Mouse (Mus musculus) natural killer cell, adult 2 months (primary cell): ENCODE measurements around the gene Aox3.

Source experiments
- DNase-seq, 2 experiments: peaks; one replicate each; pipeline ENCODE4 v3.0.0; 2022; ENCODE audit warnings: low spot score in 2 of 2

Gene Aox3

DNA sequence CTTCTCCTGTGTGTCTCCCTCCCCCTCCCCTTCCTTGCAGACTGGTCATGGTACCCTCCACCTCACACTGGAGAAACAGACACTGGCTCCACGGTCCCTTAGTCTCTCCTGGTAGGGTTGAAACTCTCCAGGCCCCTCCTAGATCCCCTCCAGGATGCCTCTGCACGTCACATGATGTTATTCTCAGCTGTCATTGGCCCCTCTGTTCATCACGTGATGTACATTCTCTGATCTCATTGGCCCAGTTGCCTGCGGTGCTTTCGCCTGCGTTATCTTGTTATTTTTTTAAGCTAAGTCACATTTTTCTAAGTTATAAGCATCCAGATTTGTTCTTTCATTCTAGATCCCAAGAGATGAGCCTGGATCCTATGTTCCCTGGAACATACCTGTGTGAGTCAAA, 7.2 kb upstream of the Aox3 start:
- DNase-seq, result no peak

DNA sequence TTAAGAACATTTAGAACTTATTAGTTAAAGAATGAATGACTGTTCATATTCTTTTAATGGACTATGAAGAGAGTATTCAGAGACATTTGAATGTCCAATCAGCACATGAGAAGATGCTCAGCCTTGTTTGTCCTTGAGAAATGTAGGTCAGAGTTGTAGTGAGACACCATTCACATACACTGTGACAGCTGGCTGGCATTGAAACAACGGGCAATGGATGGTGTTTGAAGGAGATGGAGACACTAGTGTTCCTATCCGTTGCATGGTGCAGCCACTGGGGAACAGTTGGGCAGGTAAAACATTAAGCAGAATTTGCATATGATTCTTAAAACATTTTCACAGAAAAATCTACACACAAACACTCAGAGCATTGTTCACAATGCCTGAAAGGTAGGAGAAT, 5.9 kb upstream of the Aox3 start:
- DNase-seq, result no peak

DNA sequence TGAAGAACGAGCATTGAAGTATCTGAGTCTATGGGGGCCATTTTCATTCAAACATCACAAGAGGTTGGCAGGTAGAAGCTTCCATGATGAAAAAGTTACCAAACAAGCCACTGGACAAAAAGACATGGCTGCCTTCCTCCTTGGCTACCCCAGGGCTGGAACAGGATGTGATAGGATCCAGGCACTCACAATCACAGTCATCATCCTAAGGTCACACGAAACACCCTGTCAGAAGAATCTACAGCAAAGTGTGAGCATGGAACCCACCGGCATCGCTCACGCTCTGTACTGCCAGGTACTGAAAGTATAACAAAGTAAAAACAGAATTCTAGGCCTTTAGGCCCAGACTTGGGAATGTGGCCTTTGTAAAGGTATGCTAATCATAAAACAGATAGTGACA, 2.7 kb upstream of the Aox3 start:
- DNase-seq, result no peak

- no peak for DNase-seq
Observed at GRCm38 (mm10) chr1:58111315-58111714, 1.6 kb upstream of the Aox3 start.

- no peak for DNase-seq
Observed at GRCm38 (mm10) chr1:58113441-58113840, 511 bp downstream of the Aox3 start.

GRCm38 (mm10) chr1:58114021-58114560, 1.2 kb downstream of the Aox3 start:
- no peak for DNase-seq

GRCm38 (mm10) chr1:58114666-58115375, 1.9 kb downstream of the Aox3 start:
- no peak for DNase-seq

GRCm38 (mm10) chr1:58118231-58118630, 5.3 kb downstream of the Aox3 start:
- no peak for DNase-seq

DNA sequence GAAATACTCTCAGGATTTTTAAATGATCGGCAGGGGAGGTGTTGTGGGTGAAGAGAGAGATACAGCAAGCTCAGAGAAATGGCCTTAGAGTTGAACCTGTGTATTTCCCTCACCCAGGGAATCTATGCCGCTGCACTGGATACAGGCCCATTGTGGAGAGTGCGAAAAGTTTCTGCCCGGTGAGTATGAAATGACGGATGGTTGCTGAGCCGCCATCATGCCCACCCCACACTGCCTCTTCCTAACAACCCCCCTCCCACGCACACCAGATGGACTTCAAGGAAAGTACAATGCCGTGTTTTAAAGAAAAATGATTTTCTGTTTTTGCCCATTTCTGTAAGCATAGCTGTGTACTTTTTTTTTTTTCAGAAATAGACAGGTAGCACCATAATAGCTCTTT, 12.0 kb downstream of the Aox3 start:
- DNase-seq, result no peak

DNA sequence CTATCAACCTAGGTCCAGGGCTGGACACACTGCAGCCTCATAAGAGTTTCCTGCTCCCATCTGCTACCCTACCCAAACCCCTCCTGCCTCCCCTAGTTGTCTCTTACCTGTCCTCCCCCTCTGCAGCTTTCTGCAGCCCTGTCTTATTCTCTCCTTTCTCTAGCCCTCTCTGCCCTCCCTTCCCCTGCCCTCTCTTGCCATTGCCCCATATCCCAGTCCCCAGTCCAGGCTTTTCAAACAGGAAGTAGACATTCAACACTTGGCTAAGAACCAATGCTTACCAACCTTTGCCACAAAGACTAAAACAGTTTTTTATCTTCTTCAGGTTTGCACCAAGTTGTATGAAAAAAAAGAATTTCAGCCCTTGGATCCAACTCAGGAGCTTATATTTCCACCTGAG, 25.0 kb downstream of the Aox3 start:
- no peak for DNase-seq

- no peak for DNase-seq
Observed at GRCm38 (mm10) chr1:58138986-58139385, 26.1 kb downstream of the Aox3 start.

DNA sequence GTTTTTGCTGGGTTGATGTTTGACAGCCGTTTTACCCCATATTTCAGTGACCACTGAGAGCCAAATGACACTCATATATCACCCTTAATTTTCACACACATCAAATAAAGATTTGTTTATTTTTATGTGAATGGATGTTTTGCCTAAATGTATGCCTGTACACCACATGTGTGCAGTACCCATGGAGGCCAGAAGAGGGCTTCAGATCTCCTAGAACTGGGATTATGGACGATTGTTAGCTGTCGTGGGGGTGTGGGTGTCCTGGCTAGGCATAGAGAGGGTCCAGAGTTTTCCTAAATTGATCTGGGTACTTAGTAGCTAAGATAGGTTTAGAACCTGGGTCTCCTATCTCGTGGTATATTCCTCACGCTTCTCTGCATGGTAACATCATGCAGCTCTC, 27.7 kb downstream of the Aox3 start:
- DNase-seq, result no peak

- DNase-seq, result no peak
Observed at GRCm38 (mm10) chr1:58144384-58145069, 31.6 kb downstream of the Aox3 start.

- no peak for DNase-seq
Observed at GRCm38 (mm10) chr1:58146026-58146425, 33.1 kb downstream of the Aox3 start.

GRCm38 (mm10) chr1:58147776-58148175, 34.8 kb downstream of the Aox3 start:
- no peak for DNase-seq

DNA sequence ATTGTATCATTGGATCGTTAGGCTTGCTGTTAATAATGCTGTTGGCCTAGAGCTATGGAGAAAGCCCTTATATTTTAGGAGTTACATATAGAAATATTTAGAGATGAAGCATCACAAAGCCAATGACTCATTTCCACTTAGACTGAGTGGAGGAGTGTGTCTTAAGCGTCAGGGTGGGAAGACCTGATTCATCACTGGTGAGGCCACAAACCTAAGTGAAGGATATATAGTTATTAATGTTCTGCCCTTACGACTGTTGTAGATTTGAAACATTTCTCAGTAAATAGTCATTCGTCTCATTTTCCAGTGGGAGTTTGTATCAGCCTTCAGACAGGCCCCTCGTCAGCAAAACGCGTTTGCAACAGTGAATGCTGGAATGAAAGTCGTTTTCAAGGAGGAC, 39.3 kb downstream of the Aox3 start:
- no peak for DNase-seq

- peak; percentile 20 to 47 for DNase-seq
Observed at GRCm38 (mm10) chr1:58156747-58157146, 43.8 kb downstream of the Aox3 start.

DNA sequence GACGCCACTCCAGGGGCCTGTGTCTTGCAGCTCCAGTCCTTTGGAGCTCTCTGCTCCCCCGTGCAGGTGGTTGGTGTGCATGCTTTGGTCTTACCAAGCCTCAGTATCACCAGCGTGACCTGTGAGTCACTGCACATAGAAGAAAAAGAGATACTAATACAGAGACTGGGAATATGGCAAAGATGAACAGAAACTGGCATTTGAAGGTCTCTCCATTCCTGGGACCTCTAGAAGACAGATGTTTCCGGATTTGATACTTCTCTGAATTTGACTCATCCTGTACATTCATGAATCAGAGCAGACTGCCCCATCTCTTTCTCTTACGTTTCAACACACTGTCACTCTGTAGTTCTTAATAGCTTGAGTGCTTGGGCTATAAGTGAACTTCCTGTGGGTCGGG, 57.0 kb downstream of the Aox3 start:
- no peak for DNase-seq

DNA sequence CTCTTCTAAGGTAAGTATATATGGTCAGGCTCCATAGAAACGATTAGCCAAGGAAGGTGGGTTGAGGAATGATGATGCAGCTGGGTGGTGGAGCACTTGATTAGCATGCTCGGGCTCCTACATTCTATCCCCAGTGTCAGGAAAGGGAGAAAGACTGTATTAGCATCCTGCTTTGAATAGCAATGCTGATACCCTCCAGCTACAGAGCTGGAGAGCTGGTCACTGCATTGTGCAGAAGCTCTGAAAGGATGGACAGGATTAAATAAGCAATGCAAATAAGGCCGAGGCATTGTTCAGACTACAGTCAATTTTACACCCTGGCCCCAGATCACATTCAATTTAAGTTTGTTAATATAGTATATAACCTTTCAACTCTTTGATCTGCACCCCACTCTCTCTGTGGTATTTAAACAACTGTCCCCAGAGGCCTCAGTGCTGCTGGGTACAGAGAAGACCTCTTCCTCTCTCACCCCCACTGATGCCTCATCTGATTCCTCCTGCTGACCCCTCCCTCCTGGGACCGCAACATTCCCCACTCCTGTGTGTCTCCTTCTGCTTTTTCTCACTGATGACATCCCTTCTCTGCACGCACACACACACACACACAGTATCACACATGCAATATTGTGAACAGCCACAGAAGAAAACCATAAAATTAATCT, 75.7 kb downstream of the Aox3 start:
- DNase-seq, result no peak

- DNase-seq, result no peak
Observed at GRCm38 (mm10) chr1:58194317-58194716, 81.4 kb downstream of the Aox3 start.

DNA sequence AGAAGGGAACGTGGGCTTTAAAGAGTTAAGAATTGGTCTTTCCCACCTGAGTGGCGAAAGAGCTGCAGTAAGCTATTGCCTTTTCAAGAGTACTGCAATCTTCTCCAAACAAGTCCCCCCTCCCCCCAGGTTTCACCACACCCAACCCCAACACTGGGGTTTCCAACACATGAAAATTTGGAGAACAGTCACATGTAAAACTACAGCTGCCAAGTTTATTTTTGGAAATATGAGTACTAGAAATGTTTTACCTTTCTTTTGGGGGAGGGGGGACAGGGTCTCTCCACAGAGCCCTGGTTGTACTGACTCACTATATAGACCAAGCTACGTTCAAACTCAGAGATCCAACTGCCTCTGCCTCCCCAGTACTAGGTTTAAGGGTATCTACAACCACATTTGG, 82.1 kb downstream of the Aox3 start:
- no peak for DNase-seq

- DNase-seq, result peak; percentile 10 to 35
Observed at GRCm38 (mm10) chr1:58195541-58195940, 82.6 kb downstream of the Aox3 start.

DNA sequence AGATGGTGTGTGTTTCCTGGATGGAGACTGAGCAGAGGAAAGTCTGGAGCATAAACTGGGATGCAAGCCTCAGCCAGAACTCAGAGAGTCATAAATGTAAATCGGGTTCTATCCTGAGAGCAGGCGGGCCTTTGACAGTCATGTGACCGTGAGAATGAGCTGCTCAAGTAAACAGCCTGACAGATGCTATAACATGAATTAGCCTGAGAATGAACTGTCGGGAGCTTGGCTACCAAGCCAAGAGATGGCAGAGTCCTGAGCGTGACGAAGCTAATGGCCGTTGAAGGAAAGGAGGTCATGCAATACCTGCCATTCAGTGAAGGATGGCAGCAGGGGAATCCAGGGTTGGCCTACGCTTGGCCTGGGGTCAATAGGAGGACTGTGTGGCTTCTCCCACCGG, 84.1 kb downstream of the Aox3 start:
- no peak for DNase-seq
